Mouse (Mus musculus) frontal cortex, postnatal 36 days (tissue): ENCODE measurements at regions not wholly inside any gene's neighbourhood (a gene's known extent, or its start where the extent isn't known, plus 50 kb on each side); places are given as distances from the start of the nearest gene placed in this dataset.
"Not testable (repeated sequence)": the region's sequence is repeated elsewhere in the genome, so short reads cannot be mapped to it uniquely, and the experiment has no call there.

Source experiments
- DNase-seq, 2 experiments: peaks; one replicate each; pipeline ENCODE4 v3.0.0; 2022; ENCODE audit warnings: low spot score in 2 of 2

DNA sequence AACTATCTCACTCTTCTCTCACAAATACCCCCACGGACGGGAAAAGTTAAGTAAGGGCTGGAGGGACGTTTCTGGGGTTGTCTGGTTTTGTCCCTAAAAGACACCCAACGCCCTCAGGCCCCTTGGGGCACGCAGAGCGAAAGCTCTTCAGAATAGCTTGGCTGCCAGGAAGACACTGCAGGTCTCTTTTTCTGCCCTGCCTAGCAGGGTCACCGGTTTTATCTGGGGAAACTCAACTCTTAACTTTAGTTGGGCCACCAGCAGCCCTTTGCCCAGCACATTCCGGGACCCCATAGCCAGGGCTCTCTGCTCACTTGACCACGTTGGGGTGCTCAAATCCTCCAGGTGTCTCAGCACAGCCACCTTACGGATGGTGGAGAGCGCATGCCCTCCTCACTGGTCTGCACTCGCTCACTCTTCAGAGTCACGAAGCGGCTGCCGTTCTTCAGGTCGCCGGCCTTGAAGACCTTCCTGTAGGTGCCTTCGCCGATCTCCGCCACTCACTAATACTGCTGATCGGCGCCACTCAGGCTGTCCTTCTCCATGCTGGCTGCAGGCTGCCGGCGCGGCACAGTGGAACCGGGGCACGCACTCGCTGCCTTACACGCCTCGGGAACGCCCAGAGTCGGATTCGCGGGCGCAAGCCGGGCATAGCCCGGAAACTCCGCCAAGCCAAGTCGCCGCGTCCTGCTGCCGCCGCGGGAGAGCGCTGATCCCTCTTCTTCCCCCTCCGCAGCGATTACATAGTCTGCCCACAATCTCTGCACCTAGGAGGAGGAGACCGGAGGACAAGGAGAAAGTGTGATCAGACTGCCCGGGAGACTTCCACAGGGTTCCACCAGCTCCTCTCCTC lies 83.0 kb downstream of the Ulbp1 start:
- peak in 1 of 2 experiments; percentile 15 for DNase-seq

DNA sequence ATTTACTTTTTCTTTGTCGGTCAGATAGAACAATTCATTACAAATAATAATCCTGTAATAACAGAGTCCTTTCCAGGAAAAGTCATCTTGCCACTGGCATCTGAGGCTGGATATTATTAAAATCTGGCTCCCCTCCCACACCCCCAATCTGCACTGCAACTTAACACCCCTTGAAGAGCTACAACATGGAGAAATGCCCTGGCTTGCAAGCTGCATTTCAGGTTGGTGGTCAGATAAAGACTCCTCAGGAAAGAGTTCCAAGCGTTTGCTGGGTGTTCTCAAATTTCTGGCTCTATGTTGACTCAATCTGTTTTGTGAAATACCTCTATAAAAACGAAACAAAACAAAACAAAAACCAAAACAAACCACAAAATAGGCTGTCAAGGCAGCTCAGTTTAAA lies 114.6 kb downstream of the Ulbp1 start:
- not testable (repeated sequence) for DNase-seq

DNA sequence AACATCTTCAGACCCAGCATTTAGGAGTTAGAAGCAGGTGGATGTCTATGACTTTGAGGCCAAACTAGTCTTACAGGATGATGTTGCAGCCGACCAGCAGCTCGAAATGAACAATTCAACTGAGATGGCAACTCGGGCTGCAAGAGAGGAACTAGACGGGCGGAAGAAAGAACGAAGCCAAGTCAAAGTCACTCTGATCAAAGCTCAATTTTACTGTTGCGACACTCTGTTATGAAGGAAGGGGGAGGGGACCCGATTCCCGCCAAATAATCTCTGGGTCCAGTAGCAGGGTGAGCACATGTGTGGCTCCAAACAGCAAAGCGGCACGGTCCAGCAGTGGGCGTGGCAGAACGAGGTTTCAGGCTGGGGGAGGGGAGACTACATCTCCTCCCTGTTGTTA lies 129.1 kb downstream of the Ulbp1 start:
- not testable (repeated sequence) for DNase-seq

- DNase-seq: not testable (repeated sequence)
Observed at GRCm38 (mm10) chr10:7343736-7344135, 129.7 kb downstream of the Ulbp1 start.

GRCm38 (mm10) chr10:7333077-7333747 lies 121.2 kb upstream of the Cnksr3 start:
- peak; percentile 63 to 77 for DNase-seq

DNA sequence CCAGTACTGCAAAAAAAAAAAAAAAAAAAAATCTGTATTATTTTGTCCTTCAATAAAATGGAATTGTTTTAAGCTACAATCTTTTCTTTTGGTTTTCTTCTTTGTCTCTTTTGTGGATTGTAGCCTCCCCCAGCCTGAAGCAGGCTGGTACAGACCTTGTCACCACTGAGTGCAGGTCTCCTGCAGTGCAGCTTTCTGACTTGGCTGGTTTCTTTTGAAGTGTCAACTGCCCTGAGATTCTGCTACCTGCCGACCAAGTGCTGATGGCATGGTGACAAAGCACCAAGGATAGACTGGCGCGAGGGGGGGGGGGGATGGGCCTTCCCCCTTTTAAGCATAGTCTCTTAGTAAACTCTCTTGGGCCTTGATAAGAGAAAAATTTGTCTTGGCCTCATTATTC lies 116.2 kb upstream of the Cnksr3 start:
- DNase-seq: no peak

DNA sequence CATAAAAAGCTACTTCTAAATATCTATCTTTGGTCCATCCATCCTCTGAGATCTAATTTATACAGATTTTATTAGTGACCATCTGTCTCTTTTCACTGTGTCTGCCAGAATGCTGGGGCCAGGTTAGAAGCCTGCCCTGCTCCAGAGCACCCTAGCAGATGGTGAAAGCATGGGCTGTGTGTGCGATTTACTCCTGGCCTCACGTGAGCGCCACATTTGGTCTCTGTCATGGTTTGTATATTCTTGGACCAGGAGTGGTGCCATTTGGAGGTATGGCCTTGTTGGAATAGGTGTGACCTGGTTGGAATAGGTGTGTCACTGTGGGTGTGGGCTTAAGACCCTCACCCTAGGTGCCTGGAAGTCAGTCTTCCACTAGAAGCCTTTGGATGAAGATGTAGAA lies 115.0 kb upstream of the Cnksr3 start:
- DNase-seq: not testable (repeated sequence)

DNA sequence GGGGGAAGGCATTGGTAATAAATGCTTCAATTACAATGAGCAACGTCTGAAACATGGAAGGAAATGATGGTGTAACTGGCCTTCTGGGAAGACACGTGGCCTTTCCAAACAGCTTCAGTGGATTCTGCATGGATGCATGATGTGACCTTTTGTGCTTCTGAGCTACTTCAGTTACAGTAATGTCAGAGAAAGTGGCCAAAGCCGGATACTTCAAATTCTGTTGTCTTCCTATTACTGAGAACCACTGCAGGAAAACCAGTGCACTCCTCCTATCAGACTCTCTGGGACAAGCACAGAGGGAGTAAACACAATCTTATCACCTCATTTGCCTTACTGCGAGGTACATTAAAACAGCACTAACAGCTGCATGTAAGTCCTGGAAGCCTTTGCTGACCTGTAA lies 113.0 kb upstream of the Cnksr3 start:
- DNase-seq: no peak

DNA sequence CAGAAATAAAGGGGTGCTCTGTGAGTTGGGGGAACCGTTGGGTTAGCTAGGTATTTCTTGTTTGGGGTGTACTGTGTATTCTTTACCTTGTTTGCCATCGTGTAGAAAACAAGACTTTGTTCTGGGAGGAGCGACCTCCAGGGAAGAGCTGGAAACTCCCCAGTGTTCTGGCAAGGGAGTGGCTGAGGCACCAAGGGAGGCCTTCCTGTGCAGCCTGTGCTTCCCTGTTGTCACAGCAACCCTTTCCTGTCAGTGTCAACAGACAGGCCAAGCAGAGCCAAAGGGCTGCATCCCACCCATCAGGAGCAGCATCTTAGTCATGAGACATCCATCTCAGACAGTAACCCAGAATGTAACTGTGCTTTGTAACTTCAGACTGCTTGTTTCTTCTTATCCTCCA lies 111.2 kb upstream of the Cnksr3 start:
- no peak for DNase-seq

DNA sequence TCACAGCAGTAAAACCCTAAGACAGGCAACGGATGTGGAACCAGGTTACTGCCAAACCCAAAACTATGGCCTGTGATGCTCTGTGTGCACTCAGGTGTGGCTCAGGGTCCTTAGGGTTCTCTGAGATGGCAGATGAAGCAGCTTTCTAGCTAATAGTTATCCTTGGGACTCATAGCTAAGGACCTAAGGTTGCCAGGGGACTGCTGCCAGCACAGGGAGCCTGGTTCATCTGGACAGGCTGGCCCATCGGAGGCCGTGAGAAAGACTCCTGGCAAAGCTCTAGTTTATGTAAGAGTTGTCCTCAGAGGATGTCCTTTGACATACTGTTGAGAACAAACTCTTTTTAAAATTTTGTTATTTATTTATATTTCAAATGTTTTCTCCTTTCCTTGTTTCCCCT lies 97.9 kb upstream of the Cnksr3 start:
- no peak for DNase-seq

DNA sequence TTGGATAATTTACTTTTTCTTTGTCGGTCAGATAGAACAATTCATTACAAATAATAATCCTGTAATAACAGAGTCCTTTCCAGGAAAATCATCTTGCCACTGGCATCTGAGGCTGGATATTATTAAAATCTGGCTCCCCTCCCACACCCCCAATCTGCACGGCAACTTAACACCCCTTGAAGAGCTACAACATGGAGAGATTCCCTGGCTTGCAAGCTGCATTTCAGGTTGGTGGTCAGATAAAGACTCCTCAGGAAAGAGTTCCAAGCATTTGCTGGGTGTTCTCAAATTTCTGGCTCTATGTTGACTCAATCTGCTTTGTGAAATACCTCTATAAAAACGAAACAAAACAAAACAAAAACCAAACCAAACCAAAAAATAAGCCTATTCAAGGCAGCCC lies 93.8 kb upstream of the Cnksr3 start:
- not testable (repeated sequence) for DNase-seq

GRCm38 (mm10) chr10:7298377-7298776 lies 86.3 kb upstream of the Cnksr3 start:
- no peak for DNase-seq

DNA sequence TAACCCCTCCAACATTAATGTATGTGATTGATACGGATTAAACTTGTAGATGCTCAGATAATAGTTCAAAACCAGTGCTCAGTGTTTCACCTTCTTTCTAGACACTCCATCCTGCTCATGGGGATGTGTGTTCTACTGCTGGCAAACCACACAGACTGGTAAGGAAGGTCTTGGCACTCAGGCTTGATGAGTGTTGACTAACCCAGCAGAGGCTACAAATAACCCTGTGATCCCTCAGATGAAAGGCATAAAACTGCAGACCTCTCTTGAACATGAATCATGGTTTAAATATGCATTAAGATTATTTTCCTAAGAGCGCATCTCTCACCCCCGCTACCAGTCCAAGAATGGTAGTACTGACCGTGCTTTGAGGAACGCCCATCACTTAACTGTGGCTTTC lies 83.9 kb upstream of the Cnksr3 start:
- no peak for DNase-seq

DNA sequence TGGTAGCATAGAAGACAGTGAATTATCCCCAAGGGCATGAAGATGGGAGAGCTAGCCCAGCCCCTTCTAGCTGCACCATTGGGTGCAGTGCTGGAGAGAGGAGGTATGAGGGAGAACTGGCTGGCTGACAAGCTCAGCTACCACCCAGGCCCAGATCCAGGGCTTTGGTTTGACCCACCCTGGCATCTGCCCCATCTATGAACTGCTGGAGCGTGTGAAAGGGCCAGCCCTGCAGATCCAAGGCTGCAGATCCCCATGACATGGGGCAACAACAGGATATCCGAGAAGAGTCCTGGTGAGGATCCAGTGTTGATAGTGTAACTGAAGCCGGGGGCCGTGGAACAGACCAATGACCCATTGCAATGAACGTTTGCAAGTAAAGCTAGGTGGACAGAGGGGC lies 81.2 kb upstream of the Cnksr3 start:
- no peak for DNase-seq

DNA sequence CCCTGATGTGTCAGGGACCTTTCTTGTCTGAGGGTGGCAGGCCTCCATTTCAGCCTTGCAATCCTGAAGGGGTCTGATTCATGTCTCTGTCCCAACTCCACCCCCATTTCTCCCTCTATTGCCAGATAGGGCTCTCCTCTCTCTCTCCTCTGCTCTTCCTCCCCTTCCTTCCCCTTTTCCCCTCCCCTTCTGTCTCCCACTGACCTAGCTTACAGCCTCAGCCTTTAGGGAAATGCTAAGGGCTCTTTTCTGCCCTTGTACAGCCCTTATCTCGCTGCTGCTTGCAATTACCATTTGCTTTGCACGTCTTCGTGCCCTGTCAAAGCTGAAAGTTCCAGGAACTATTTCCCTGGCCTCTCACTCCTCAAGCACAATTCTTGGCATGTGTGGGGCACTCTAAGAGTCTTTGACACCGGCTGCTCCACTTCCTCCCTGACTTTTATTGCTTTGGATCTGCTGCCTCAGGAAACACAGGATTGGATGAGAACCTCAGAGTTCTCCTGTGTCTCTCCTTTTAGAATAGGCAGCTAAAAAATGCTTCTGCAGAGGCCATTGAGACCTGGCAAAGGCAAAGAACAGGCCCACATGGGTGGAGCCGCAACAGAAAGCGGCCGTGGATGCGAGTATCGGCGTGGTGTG lies 77.9 kb upstream of the Cnksr3 start:
- DNase-seq: no peak

DNA sequence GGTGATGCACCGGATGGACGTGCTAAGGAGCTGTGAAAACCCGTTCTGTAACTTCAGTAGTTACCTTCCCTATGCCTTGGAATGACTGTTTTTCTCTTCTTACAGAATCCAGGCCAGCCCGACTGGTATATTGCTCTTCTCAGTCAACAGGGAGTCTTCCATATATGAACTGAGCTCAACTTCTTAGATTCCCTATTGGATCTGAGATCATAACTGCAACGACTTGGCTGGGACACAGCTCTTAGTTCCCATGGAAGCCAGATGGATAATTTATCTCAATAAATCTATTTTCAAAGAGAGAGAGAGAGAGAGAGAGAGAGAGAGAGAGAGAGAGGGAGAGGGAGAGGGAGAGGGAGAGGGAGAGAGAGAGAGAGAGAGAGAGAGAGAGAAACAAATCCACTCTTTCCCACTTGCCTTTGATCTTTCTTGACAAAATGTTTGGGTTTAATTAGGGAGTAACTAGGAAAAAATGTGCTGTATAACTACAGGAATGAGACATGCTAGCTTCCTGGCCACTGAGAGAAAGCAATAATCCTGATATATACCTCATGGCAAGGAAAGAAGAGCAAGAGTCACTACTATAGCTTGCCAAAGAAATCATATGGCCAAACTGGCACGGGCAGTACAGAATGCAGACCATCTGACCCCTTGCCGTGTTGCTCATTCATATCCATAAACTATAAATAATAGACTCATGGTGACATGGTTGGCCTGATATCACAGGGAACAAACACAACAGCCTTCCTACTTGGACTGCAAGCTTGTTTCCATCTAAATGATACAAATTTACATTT lies 73.3 kb upstream of the Cnksr3 start:
- no peak for DNase-seq

- DNase-seq: no peak
Observed at GRCm38 (mm10) chr10:7280429-7280828, 68.4 kb upstream of the Cnksr3 start.

DNA sequence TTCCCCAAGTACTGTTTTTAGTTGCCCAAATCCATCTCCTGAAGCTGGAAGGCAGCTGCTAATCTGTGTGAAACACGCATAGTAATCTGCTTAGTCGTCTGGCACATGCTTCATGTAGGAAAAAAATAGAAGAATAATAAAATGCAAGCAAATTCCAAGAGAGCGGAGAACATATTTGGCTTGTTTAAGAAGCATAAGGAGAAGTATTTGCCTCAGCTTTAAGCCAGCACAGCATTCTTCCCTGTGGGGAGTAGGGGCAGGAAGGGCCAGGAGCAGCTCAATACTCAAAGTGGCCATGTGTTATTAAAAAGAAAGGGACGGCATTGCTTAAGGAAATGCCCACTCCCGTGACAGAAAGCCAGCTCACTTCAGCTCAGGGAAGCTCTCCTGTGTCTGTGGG lies 66.8 kb upstream of the Cnksr3 start:
- DNase-seq: no peak

DNA sequence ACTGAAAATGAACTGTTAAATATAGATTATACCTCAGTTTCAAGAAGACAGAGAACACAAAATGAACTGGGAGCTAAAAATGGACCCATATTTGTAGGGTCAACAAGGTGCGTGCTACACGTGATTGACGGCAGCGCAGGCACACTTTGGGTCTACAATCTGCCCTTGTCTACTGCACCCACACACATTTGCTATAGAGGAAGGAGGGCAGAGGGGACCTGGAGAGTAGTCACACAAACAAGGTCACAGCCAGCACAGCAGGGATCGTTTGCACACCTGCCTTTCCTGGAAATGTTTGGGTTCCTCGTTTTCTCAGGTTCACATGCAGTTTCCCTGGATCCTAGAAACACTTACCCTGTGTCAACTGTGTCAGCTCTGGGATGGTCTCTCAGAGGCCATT lies 63.3 kb upstream of the Cnksr3 start:
- DNase-seq: no peak

DNA sequence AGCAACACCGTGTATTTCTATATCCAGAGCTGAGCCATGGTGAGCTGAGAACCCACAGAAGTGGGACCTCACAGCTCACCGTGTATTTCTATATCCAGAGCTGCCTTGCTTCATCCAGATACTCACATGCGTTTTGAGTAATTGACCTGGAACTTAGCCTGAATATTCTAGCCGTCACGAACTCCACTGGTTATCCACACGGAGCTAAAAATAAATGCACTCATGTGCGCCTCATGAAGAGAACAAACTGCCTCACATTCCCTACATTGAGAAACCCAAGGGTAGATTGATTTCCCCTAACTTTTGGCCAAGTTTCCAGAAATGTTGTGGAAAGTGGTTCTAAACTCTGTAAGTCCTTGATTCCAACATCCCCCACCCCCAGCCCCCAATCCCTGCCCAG lies 62.4 kb upstream of the Cnksr3 start:
- no peak for DNase-seq

DNA sequence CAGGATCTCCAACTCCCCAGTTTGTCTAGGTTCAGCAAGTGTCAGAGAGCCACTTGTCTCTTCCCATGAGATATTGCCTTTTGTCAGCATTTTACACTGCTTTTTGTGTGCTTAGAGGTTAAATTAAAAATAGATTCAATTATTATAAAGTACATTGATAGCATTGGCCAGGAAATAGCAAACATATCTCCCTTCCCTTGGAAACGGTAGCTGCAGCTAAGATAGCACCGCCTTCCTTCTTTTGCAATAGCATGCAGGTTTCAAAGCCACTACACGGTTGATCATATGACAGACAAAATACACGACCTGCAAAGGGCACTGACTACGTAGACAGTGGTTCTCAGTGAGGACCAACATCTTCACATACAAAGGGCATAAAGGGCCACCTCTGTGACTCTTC lies 59.1 kb upstream of the Cnksr3 start:
- DNase-seq: no peak
